ENCODE assay signal across 8 mouse cellular contexts in genomic region chr11:94992480-94992753, GRCm38 (mm10). TPM values are rescaled to one million over a fixed set of nuclear protein-coding genes. Genes with fewer than 3 reads are reported as not detected.
A peak's percentile ranks its signal among the peaks of the same experiment; 100 is the strongest.
DNase-seq lines count a peak whose midpoint lies in the region; ATAC-seq and TF ChIP-seq lines count a peak whose summit lies in the region.

No protein-coding gene starts in this region.

- no peaks in the 10 kb centered on the region for H3K27me3 ChIP-seq in heart, embryonic 10.5 days (ENCODE audit: insufficient read depth, poor library complexity, severe bottlenecking)
- no peaks in the 10 kb centered on the region for H3K27me3 ChIP-seq in G1E (ENCODE audit: insufficient read depth, low read length)
- H3K27me3 ChIP-seq in forebrain, embryonic 16.5 days (replicated peaks; ENCODE audit: control insufficient read depth, insufficient read depth, low read length), result no peaks in the 10 kb centered on the region
- H3K27me3 ChIP-seq in liver, embryonic 12.5 days (replicated peaks), result no peaks in the 10 kb centered on the region
- no peaks in the 10 kb centered on the region for H3K27me3 ChIP-seq in stomach, embryonic 16.5 days (ENCODE audit: control insufficient read depth, insufficient read depth, low read length)

- H3K4me3 ChIP-seq in heart, embryonic 10.5 days, result peak overlapping the region; percentile 94
- peak overlapping the region; percentile 93 for H3K4me3 ChIP-seq in G1E (ENCODE audit: low read depth, low read length)
- peak overlapping the region; percentile 94 for H3K4me3 ChIP-seq in forebrain, embryonic 16.5 days (replicated peaks; ENCODE audit: low read length)
- H3K4me3 ChIP-seq in liver, embryonic 12.5 days, result peak overlapping the region; percentile 86
- H3K4me3 ChIP-seq in stomach, embryonic 16.5 days (replicated peaks; ENCODE audit: low read length), result peak overlapping the region; percentile 85

- peaks cover 28% of the 10 kb centered on the region for H3K36me3 ChIP-seq in heart, embryonic 10.5 days
- peaks cover 56% of the 10 kb centered on the region for H3K36me3 ChIP-seq in G1E (replicated peaks)
- H3K36me3 ChIP-seq in forebrain, embryonic 16.5 days (ENCODE audit: control insufficient read depth, insufficient read depth), result peaks cover 2% of the 10 kb centered on the region; the same call in 1 of the 2 replicates
- peaks cover 41% of the 10 kb centered on the region for H3K36me3 ChIP-seq in liver, embryonic 12.5 days
- peaks cover 2% of the 10 kb centered on the region; the same call in 1 of the 2 replicates for H3K36me3 ChIP-seq in stomach, embryonic 16.5 days (ENCODE audit: control insufficient read depth, insufficient read depth, low read length)

- H3K9ac ChIP-seq in forebrain, embryonic 16.5 days (replicated peaks; ENCODE audit: low read depth, low read length), result peak overlapping the region; percentile 97
- peak overlapping the region; percentile 95 for H3K9ac ChIP-seq in liver, embryonic 12.5 days
- H3K9ac ChIP-seq in stomach, embryonic 16.5 days (ENCODE audit: low read length), result peak overlapping the region; percentile 95

- no peak for ATAC-seq in G1E (ENCODE audit: extremely low read depth, insufficient number of reproducible peaks, low FRiP score, poor library complexity, severe bottlenecking)
- no peak for ATAC-seq in forebrain, embryonic 16.5 days
- no peak for ATAC-seq in liver, embryonic 12.5 days
- ATAC-seq in stomach, embryonic 16.5 days (ENCODE audit: insufficient read depth, low FRiP score), result no peak

- H3K4me2 ChIP-seq in forebrain, embryonic 16.5 days (ENCODE audit: low read length), result peak overlapping the region; percentile 97
- peak overlapping the region; percentile 94 for H3K4me2 ChIP-seq in liver, embryonic 12.5 days
- peak overlapping the region; percentile 97 for H3K4me2 ChIP-seq in stomach, embryonic 16.5 days (ENCODE audit: low read depth, low read length)

- peaks cover 92% of the 10 kb centered on the region for H3K4me1 ChIP-seq in heart, embryonic 10.5 days
- H3K4me1 ChIP-seq in G1E (ENCODE audit: insufficient read depth, low read depth, low read length), result peaks cover 91% of the 10 kb centered on the region
- peaks cover 62% of the 10 kb centered on the region for H3K4me1 ChIP-seq in forebrain, embryonic 16.5 days (replicated peaks; ENCODE audit: control insufficient read depth, insufficient read depth, low read length)
- peaks cover 87% of the 10 kb centered on the region for H3K4me1 ChIP-seq in liver, embryonic 12.5 days
- peaks cover 61% of the 10 kb centered on the region for H3K4me1 ChIP-seq in stomach, embryonic 16.5 days (ENCODE audit: control insufficient read depth, insufficient read depth, low read length)

- intact Hi-C loops in heart, postnatal 36 days (cut with DNase I), result no loop called here

- 2% methylated on average over 20 of the region's 20 CpGs for WGBS in heart, embryonic 10.5 days
- under 1% methylated on average over 20 of the region's 20 CpGs for WGBS in forebrain, embryonic 16.5 days
- WGBS in liver, embryonic 12.5 days (ENCODE audit: insufficient replicate concordance), result under 1% methylated on average over 20 of the region's 20 CpGs
- WGBS in stomach, embryonic 16.5 days, result under 1% methylated on average over 20 of the region's 20 CpGs

- H3K27ac ChIP-seq in heart, embryonic 10.5 days, result peak overlapping the region; percentile 96
- H3K27ac ChIP-seq in forebrain, embryonic 16.5 days (ENCODE audit: low read length), result no peak overlapping the region
- peak overlapping the region; percentile 90 for H3K27ac ChIP-seq in liver, embryonic 12.5 days
- peak overlapping the region; percentile 97 for H3K27ac ChIP-seq in stomach, embryonic 16.5 days (ENCODE audit: low read length)

- no peak for TF ChIP-seq CTCF in G1E (IDR thresholded peaks at IDR 0.05; ENCODE audit: low read depth, low read length)

- H3K9me3 ChIP-seq in heart, embryonic 10.5 days, result no peaks in the 10 kb centered on the region
- no peaks in the 10 kb centered on the region for H3K9me3 ChIP-seq in G1E (replicated peaks)
- no peaks in the 10 kb centered on the region for H3K9me3 ChIP-seq in forebrain, embryonic 16.5 days (ENCODE audit: control insufficient read depth, low read length)
- H3K9me3 ChIP-seq in liver, embryonic 12.5 days (replicated peaks), result no peaks in the 10 kb centered on the region
- no peaks in the 10 kb centered on the region for H3K9me3 ChIP-seq in stomach, embryonic 16.5 days (replicated peaks; ENCODE audit: control insufficient read depth, low read length)

- no peak for DNase-seq in heart, embryonic 10.5 days (ENCODE audit: low spot score)
- no peak for DNase-seq in heart, postnatal 36 days
- DNase-seq in G1E (ENCODE audit: low spot score), result no peak
- no peak for DNase-seq in cerebellum, adult 8-10 months
- DNase-seq in left cerebral cortex, adult 8-10 months (ENCODE audit: low spot score in 2 of 2), result no peak

RNA-seq across cellular contexts. Expression of gene Ppp1r9b, which starts 1.6 kb away (rescaled TPM):
- 8.5 and 12.5 TPM in 2 replicates for polyA plus RNA-seq in heart, embryonic 10.5 days (2016; fragmentation: Nextera tagmentation; extraction: Ambion mirVana)
- total RNA-seq in heart, postnatal 36 days (2021), result 10 to 100 TPM; 46.3 to 50.8 TPM
- total RNA-seq in G1E (2014; fragmentation: Nextera tagmentation), result 87.8 and 117 TPM in 2 replicates
- total RNA-seq in G1E (2017), result 68.2 and 83.2 TPM in 2 replicates
- 207 and 233 TPM in 2 replicates for polyA plus RNA-seq in G1E (2012)
- 22.0 and 22.4 TPM in 2 replicates for polyA plus RNA-seq in forebrain, embryonic 16.5 days (2015; fragmentation: Nextera tagmentation; extraction: Ambion mirVana)
- 13.4 and 14.1 TPM in 2 replicates for polyA plus RNA-seq in liver, embryonic 12.5 days (2016; fragmentation: Nextera tagmentation; extraction: Ambion mirVana)
- polyA plus RNA-seq in stomach, embryonic 16.5 days (2015; fragmentation: Nextera tagmentation; extraction: Ambion mirVana), result 6.6 and 8.0 TPM in 2 replicates
- total RNA-seq in left cerebral cortex, adult 8-10 months (2022), result 100 to 1,000 TPM; 708 to 774 (median 713) TPM

RNA-seq across cellular contexts. Expression of gene Sgca, which starts 16.3 kb away (rescaled TPM):
- polyA plus RNA-seq in heart, embryonic 10.5 days (2016; fragmentation: Nextera tagmentation; extraction: Ambion mirVana), result 12.5 and 25.8 TPM in 2 replicates
- total RNA-seq in heart, postnatal 36 days (2021), result 100 to 1,000 TPM; 185 to 189 TPM
- total RNA-seq in G1E (2014; fragmentation: Nextera tagmentation) (not detected in 2 replicates), G1E (2017) (0.06 and 0.87 TPM in 2 replicates)
- polyA plus RNA-seq in G1E (2012), result not detected in 2 replicates
- polyA plus RNA-seq in forebrain, embryonic 16.5 days (2015; fragmentation: Nextera tagmentation; extraction: Ambion mirVana), result 0.19 and 0.58 TPM in 2 replicates
- polyA plus RNA-seq in liver, embryonic 12.5 days (2016; fragmentation: Nextera tagmentation; extraction: Ambion mirVana), result 0.17 TPM in 1 of 2 replicates, not detected in the other
- 0.41 and 3.2 TPM in 2 replicates for polyA plus RNA-seq in stomach, embryonic 16.5 days (2015; fragmentation: Nextera tagmentation; extraction: Ambion mirVana)
- total RNA-seq in left cerebral cortex, adult 8-10 months (2022), result under 1 TPM in 3 of 4 experiments, not detected in 1; 0.23 to 0.48 (median 0.25) TPM

RNA-seq across cellular contexts. Expression of gene Samd14, which starts 17.3 kb away (rescaled TPM):
- polyA plus RNA-seq in heart, embryonic 10.5 days (2016; fragmentation: Nextera tagmentation; extraction: Ambion mirVana), result 15.1 and 18.8 TPM in 2 replicates
- total RNA-seq in heart, postnatal 36 days (2021), result 1 to 10 TPM; 1.2 to 1.3 TPM
- 71.8 and 84.9 TPM in 2 replicates for total RNA-seq in G1E (2014; fragmentation: Nextera tagmentation)
- 26.1 and 30.0 TPM in 2 replicates for total RNA-seq in G1E (2017)
- 356 and 518 TPM in 2 replicates for polyA plus RNA-seq in G1E (2012)
- polyA plus RNA-seq in forebrain, embryonic 16.5 days (2015; fragmentation: Nextera tagmentation; extraction: Ambion mirVana), result 123 and 134 TPM in 2 replicates
- polyA plus RNA-seq in liver, embryonic 12.5 days (2016; fragmentation: Nextera tagmentation; extraction: Ambion mirVana), result 53.8 and 56.7 TPM in 2 replicates
- polyA plus RNA-seq in stomach, embryonic 16.5 days (2015; fragmentation: Nextera tagmentation; extraction: Ambion mirVana), result 14.7 and 15.9 TPM in 2 replicates
- total RNA-seq in left cerebral cortex, adult 8-10 months (2022), result 10 to 100 TPM; 24.4 to 28.9 (median 28.7) TPM

RNA-seq across cellular contexts. Expression of gene Hils1, which starts 25.0 kb away (rescaled TPM):
- 0.22 TPM in 1 of 2 replicates, not detected in the other for polyA plus RNA-seq in heart, embryonic 10.5 days (2016; fragmentation: Nextera tagmentation; extraction: Ambion mirVana)
- not detected for total RNA-seq in heart, postnatal 36 days (2021)
- total RNA-seq in G1E (2014; fragmentation: Nextera tagmentation) (not detected in 2 replicates), G1E (2017) (not detected in 2 replicates)
- polyA plus RNA-seq in G1E (2012), result not detected in 2 replicates
- polyA plus RNA-seq in forebrain, embryonic 16.5 days (2015; fragmentation: Nextera tagmentation; extraction: Ambion mirVana), result not detected in 2 replicates
- not detected in 2 replicates for polyA plus RNA-seq in liver, embryonic 12.5 days (2016; fragmentation: Nextera tagmentation; extraction: Ambion mirVana)
- polyA plus RNA-seq in stomach, embryonic 16.5 days (2015; fragmentation: Nextera tagmentation; extraction: Ambion mirVana), result not detected in 2 replicates
- total RNA-seq in left cerebral cortex, adult 8-10 months (2022), result not detected

RNA-seq across cellular contexts. Expression of gene Pdk2, which starts 48.7 kb away (rescaled TPM):
- 27.4 and 41.1 TPM in 2 replicates for polyA plus RNA-seq in heart, embryonic 10.5 days (2016; fragmentation: Nextera tagmentation; extraction: Ambion mirVana)
- 100 to 1,000 TPM; 439 to 481 TPM for total RNA-seq in heart, postnatal 36 days (2021)
- total RNA-seq in G1E (2014; fragmentation: Nextera tagmentation) (40.3 and 46.1 TPM in 2 replicates), G1E (2017) (3.7 and 3.9 TPM in 2 replicates)
- polyA plus RNA-seq in G1E (2012), result 33.7 and 37.8 TPM in 2 replicates
- 27.6 and 29.2 TPM in 2 replicates for polyA plus RNA-seq in forebrain, embryonic 16.5 days (2015; fragmentation: Nextera tagmentation; extraction: Ambion mirVana)
- 10.0 and 11.0 TPM in 2 replicates for polyA plus RNA-seq in liver, embryonic 12.5 days (2016; fragmentation: Nextera tagmentation; extraction: Ambion mirVana)
- 37.9 and 39.3 TPM in 2 replicates for polyA plus RNA-seq in stomach, embryonic 16.5 days (2015; fragmentation: Nextera tagmentation; extraction: Ambion mirVana)
- total RNA-seq in left cerebral cortex, adult 8-10 months (2022), result 100 to 1,000 TPM; 112 to 125 (median 120) TPM
